Mouse (Mus musculus) monocyte, adult 2 months (primary cell): ENCODE results near the gene Cd163.
A peak's percentile ranks its signal among the peaks of the same experiment; 100 is the strongest.

Source experiments
- DNase-seq, 2 experiments: peaks; one replicate each; pipeline ENCODE4 v3.0.0; 2022; ENCODE audit warnings: low spot score in 2 of 2, low read depth in 1 of 2

The Cd163 gene

DNA sequence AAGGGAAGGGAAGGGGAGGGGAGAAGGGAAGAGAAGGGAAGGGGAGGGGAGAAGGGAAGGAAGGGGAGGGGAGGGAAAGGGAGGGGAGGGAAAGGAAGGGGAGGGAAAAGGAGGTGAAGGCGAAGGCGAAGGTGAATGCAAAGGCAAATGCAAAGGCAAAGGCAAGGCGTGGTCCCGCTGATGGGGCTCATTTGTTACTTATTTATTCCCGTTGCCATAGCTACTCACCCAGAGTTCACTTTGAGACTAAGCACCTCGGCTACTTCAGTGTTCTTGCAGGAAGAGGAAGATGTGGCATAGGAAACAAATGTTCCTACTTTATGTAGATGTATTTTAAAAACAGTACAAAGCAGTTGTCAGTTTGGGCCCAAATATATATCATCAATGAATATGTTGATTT, 56.1 kb downstream of the Cd163 start:
- no peak for DNase-seq

- DNase-seq: no peak
Measured at GRCm38 (mm10) chr6:124364328-124364727, 59.9 kb downstream of the Cd163 start.

DNA sequence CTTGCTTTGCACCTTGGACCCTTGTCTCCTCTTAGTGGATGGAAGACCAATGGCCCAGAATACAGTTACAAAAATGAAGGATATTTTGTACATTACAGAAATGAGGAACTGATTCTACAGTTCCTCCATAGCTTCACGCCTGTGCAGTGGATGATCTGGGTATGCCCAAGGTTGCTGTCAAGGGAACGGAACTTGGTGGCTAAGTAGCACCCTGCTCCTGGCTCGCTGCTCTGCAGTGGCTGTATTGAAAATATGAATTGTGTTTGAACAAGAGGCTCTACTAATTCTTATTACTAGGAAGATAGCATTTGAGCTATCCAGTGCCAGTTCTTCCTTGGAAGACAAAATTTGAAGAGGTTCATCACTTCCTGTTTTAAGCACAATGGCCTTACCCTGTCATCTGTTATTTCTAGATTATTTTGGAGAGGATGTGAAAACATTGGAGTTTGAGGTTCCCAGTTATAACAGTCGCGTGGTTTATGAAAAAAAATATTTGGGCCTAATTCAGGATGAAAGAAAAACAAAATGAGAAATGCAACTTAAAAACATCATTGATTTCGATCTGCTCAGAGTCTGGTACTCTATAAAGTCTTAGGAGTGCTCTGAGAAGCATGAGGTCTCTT, 69.2 kb downstream of the Cd163 start:
- DNase-seq: peak; percentile 42 to 50

DNA sequence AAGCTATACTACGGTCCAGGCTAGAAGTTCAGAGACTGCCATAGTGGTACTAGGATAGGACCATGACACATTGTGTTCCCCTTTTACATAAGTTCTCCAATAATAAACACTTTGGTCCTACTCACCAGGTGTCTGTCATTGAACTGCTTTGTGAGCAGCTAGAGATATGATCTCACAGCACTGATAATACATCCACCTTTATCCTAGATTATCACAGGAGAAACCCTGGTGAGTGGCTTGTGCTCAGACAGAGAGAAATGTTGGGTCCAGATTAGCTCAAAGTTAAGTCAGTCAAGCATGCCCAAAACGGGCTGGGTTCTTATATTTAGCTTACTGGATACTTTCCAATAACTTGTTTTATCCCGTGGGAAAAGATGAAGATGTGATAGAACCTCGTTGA, 70.2 kb downstream of the Cd163 start:
- DNase-seq: no peak

DNA sequence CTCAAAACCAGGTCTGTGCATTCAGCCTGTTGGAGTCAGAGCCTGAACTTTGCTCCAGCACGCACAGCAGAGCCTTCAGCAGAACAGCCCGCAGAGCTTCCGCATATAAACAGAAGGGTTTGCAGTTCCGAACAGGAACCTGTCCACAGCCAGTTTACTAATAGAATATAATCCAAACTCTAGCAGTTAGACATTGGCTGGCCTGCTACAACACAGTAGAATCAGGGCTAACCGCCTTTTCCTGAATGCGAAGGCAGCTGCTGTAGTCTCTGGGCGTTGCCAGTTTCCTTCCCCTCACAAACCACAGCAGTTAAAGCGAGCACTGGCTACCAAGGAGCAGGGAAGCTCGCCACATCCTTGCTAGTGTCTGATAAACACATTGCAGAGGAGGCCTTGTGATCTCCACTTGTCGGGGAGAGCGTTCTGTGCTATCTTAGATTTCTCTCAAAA, 71.0 kb downstream of the Cd163 start:
- DNase-seq: peak; percentile 72 to 89

DNA sequence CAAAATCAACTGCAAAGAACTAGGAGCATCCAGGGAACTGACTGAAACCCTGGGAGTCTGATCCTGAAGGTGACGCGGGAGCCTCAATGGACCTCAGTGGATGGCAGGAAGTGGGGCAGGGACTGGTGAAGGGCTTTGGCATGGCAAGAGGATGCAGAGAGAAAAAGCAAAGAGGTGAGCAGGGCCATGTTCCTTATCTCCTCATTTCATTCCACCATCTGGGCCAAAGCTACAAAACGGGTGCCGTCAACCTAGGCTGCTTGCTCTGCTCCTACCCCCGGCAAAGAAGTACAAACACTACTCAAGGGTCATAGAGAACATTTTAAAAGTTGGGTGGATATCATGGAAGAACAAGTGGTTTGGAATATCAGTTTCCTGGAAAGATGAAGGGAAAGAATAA, 71.9 kb downstream of the Cd163 start:
- no peak for DNase-seq

DNA sequence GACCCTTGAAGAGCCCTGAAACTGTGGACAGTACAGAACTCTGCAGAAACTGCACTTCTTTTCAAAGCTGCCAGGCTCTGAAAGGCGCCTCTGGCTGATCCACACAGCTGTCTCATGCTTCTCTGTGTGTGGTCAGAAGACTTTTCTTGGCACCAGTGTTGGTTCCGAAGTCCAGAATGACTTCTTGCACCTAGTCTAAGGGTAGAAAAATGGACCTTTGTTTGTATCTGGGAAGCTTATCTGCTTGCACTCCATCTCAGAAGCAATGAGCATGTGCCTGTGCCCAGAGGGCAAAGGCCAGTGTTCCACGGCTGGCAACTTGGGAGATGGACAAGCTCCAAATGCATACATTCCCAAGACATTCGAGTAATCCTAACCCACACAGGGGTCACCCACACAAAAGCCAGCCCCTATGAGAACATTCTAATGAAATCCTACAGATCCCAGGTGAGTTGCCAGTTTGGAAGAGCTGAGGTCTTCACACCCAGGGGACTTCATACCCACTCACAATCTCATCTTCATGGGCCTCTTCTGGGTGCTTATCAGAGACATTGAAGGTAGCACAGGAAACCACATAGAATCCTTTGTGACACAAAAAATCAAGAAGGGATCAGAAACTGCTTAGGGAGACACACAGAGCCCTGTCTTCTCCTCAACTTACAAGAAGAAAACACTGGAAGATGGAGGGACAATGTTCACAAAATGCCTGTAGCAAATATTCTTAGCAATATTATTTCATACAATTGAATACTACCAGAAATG, 73.2 kb downstream of the Cd163 start:
- no peak for DNase-seq

DNA sequence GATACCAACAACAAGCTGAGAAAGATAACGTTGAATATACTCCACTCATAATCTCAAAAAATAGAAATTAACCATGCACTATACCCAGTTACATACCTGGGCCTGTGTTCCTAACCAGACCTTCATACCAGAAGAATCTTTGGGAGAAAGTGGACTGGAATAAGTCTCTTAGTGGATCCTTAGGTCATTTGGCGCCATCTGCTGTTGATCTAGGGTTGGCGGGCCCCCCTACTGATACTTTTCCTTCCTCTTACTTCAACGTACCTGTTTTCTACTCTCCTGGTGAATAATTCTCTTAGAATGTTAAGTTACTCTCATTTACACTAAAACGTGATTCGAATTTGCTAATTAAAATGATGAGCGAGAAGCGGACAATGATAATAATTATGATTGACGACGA, 74.9 kb downstream of the Cd163 start:
- no peak for DNase-seq
